Mouse (Mus musculus): Measurements from ENCODE around the gene Fam193a. TPM values are rescaled to one million over a fixed set of nuclear protein-coding genes. Genes with fewer than 3 reads are reported as not detected.

Gene Fam193a
- polyA plus RNA-seq, 1 experiment from 2014 or later = 16.7 TPM

DNA sequence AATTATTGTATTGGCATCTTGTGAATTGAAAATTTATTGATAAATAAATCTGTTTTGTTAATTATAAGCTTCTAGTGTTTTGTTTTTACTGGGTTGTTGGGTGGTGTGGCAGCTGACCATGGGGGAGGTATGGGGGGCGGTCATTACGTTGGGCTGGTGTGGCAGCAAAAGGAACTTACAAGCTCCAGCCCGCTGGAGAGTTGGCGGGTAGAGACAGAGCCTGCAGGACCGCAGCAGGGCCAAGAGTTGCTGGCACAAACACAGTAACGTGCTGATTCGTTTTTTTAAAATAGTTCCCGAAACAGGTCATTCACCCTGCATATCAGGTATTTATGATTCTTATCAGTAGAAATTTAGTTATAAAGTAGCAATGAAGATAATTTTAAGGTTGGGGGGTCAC lies 23.5 kb downstream of the Fam193a start:
- H3K9me3 ChIP-seq = no peaks in the 10 kb centered on the region
- ATAC-seq (ENCODE audit: low FRiP score) = no peak
- H3K4me3 ChIP-seq = no peak overlapping the region
- H3K4me2 ChIP-seq = no peak overlapping the region
- WGBS = 96% methylated on average over 8 of the region's 8 CpGs
- H3K9ac ChIP-seq = no peak overlapping the region
- no peaks in the 10 kb centered on the region for H3K27me3 ChIP-seq
- H3K36me3 ChIP-seq = no peaks in the 10 kb centered on the region
- H3K4me1 ChIP-seq (replicated peaks) = peaks cover 5% of the 10 kb centered on the region; the same call in 1 of the 2 replicates
- no peak overlapping the region for H3K27ac ChIP-seq

DNA sequence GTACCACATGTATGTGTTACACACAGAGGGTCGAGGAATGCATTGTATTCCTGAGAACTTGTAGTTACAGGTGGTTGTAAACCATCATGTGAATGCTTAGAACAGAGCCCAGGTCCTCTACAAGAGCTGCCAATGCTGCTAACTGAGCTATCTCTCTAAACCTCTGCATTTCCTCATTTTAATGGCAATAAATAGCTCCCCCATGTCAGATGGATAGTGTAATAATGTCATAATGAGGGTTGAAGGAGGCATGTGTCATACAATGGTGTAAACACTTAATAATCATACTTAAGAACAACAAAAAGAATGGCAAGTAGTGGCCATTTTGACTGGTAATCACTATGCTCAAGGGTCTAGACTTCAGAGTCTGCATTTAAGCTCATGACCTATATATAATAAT lies 25.6 kb downstream of the Fam193a start:
- no peaks in the 10 kb centered on the region for H3K36me3 ChIP-seq
- ATAC-seq (ENCODE audit: low FRiP score) = no peak
- WGBS = 95% methylated on average over 1 of the region's 1 CpGs
- H3K9me3 ChIP-seq = no peaks in the 10 kb centered on the region
- H3K4me2 ChIP-seq = no peak overlapping the region
- no peaks in the 10 kb centered on the region for H3K27me3 ChIP-seq
- peaks cover 8% of the 10 kb centered on the region; the same call in 1 of the 2 replicates for H3K4me1 ChIP-seq (replicated peaks)
- H3K9ac ChIP-seq = no peak overlapping the region
- H3K27ac ChIP-seq = no peak overlapping the region
- no peak overlapping the region for H3K4me3 ChIP-seq

DNA sequence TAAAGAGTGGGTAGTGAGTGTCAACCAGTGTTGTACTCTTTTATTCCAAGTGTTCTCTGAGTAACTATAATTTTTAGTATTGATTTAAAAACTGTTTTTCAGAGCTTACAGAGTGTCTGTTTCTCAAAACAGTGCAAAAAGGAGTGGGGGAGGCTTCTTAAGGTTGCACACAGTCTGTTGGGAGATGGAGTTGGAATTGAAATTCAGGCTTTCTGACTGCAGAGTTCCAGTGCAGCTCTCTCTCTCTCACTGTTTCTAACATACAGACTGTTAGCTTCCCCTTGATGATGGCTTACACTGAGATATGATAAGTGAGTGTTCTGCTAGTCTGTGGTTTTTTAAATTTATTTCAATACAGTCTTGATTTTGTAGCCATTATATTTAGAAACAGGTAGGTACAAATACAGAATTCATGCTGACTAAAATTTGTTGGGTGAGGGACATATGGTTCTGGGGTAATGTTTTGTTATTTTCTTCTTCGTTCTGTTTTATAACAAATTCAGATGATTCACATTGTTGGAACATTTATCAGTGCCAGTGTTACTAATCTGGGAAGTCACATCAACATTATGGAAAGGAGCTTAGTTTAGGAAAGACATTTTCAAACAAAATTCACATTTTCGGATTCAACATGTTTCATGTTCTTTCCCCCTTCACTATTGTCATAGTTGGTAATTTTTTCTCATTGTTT lies 26.3 kb downstream of the Fam193a start:
- 92% methylated on average over 2 of the region's 2 CpGs for WGBS
- no peak overlapping the region for H3K4me2 ChIP-seq
- H3K4me1 ChIP-seq (replicated peaks) = peaks cover 8% of the 10 kb centered on the region; the same call in 1 of the 2 replicates
- no peaks in the 10 kb centered on the region for H3K27me3 ChIP-seq
- H3K4me3 ChIP-seq = no peak overlapping the region
- ATAC-seq (ENCODE audit: low FRiP score) = no peak
- no peaks in the 10 kb centered on the region for H3K9me3 ChIP-seq
- no peaks in the 10 kb centered on the region for H3K36me3 ChIP-seq
- no peak overlapping the region for H3K9ac ChIP-seq
- H3K27ac ChIP-seq = no peak overlapping the region

DNA sequence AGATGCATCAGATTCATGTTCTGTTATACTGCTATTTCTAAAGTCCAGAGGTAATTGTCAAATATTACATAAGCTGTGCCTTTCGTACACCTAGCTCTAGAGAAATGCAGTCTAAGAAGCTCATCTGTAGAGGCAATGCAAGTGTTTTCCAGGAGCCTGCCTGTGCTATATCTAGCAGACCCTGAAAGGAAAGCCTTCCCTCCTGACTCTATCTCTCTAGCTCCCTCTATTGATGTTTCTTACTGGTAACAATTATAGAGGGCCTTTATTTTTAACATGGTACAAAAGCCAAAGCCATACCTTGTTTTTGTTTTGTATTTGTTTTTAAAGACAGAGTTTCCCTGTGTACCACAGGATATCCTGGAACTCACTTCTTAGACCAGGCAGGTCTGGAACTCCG lies 28.1 kb downstream of the Fam193a start:
- Histone ChIP-seq H3K4me1 (replicated peaks) (peaks cover 8% of the 10 kb centered on the region; the same call in 1 of the 2 replicates), H3K27me3 (no peaks in the 10 kb centered on the region), H3K4me3 (no peak overlapping the region), H3K9ac (no peak overlapping the region), H3K4me2 (no peak overlapping the region), H3K9me3 (no peaks in the 10 kb centered on the region), H3K27ac (no peak overlapping the region; the same call in none of the 2 replicates), H3K36me3 (no peaks in the 10 kb centered on the region)
- ATAC-seq (ENCODE audit: low FRiP score) = no peak
- 94% methylated on average over 2 of the region's 2 CpGs for WGBS

DNA sequence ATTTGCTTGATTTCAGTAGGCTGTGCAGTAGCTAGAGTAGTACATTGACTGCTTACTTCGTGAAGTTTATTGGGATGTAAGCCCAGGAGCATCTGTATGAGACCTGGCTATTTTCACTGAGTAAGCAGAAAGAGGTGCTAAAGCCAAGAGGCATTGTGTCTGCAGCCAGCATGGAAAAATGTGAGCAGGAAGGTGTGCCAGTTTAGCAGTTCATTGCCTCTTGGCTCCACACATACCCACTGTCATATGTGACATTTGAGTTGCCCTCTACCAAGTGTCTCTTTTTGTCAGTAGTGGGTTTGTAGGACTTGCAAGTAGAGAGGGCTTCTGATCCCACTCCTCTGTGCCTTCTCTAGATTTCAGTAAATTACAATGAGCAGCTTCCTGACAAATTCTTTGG lies 28.6 kb downstream of the Fam193a start:
- no peaks in the 10 kb centered on the region for H3K27me3 ChIP-seq
- no peak overlapping the region for H3K9ac ChIP-seq
- H3K9me3 ChIP-seq = no peaks in the 10 kb centered on the region
- H3K4me2 ChIP-seq = no peak overlapping the region
- H3K27ac ChIP-seq = no peak overlapping the region; the same call in 1 of the 2 replicates
- H3K4me1 ChIP-seq (replicated peaks) = peaks cover 10% of the 10 kb centered on the region; the same call in 1 of the 2 replicates
- WGBS = 83% methylated on average over 1 of the region's 1 CpGs
- no peaks in the 10 kb centered on the region for H3K36me3 ChIP-seq
- no peak overlapping the region for H3K4me3 ChIP-seq
- no peak for ATAC-seq (ENCODE audit: low FRiP score)

DNA sequence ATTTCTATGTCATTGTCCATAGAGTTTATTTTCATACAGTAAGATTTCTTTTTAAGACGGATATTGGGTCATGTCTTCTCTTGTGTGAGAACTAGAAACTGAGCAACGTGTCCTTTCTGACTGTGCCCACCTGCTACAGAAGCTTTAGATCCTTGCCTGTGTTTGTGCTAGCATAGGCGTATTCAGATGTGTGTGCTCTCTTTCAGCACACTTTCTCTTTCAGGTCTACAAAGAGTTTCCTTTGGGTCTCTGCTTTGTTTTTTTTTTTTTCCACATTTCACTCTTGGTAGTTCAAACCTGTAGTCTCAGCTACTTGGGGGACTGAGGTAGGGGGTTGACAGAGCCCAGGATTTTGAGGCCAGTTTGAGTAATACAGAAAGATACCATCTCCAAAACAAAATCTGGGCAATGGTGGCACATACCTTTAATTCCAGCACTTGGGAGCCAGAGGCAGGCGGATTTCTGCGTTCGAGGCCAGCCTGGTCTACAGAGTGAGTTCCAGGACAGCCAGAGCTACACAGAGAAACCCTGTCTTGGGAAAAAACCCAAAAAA lies 37.7 kb downstream of the Fam193a start:
- whole genome bisulfite sequencing = 94% methylated on average over 6 of the region's 6 CpGs
- H3K27ac ChIP-seq = no peak overlapping the region
- H3K27me3 ChIP-seq = no peaks in the 10 kb centered on the region
- no peak overlapping the region for H3K4me2 ChIP-seq
- no peaks in the 10 kb centered on the region for H3K36me3 ChIP-seq
- no peak overlapping the region for H3K9ac ChIP-seq
- H3K9me3 ChIP-seq = no peaks in the 10 kb centered on the region
- ATAC-seq (ENCODE audit: low FRiP score) = no peak
- no peak overlapping the region for H3K4me3 ChIP-seq
- peaks cover 19% of the 10 kb centered on the region for H3K4me1 ChIP-seq (replicated peaks)

DNA sequence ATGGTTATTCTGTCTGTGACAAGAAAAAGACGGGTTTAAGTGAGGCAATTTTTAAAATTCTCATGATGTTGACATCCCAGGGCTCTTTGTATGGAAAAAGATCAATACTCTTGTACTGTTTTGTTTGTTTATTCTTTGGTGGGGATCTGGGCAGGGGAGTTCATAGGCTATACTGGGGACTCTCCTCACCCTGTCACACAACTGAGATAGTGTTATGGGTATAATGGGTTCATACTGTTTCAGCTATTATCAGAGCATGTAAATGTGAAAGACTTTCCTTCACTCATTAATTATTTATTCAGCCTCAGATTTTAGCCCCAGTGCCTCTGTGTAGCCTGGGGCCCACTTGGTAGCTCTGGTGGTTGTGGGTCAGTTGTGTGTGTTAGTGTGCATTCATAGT lies 39.3 kb downstream of the Fam193a start:
- ATAC-seq (ENCODE audit: low FRiP score) = no peak
- H3K9me3 ChIP-seq = no peaks in the 10 kb centered on the region
- H3K9ac ChIP-seq = no peak overlapping the region
- peaks cover 17% of the 10 kb centered on the region for H3K4me1 ChIP-seq (replicated peaks)
- no peak overlapping the region for H3K4me2 ChIP-seq
- no peak overlapping the region for H3K27ac ChIP-seq
- no peaks in the 10 kb centered on the region for H3K27me3 ChIP-seq
- H3K36me3 ChIP-seq = no peaks in the 10 kb centered on the region
- no peak overlapping the region for H3K4me3 ChIP-seq
- 81% methylated on average over 1 of the region's 1 CpGs for WGBS

DNA sequence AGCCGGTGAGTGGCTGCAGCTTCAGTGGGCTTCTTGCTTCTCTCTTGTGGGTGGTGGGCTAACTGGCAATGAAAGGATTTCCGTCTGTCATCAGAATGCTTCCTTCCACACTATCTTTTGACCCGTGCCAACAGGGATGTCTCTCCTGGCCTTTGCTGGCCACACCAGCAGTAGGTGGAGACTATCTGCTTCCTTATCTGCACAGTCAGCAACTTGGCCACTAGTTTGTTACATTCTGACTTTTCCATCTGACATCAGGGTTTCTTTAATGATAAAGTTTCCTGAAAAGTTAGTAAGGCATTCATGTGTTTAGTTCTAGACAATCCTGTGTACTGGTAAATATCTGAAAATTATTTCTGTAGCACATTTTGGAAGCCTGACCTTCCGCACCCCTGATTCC lies 41.1 kb downstream of the Fam193a start:
- H3K4me3 ChIP-seq = no peak overlapping the region
- H3K27me3 ChIP-seq = no peaks in the 10 kb centered on the region
- H3K27ac ChIP-seq = no peak overlapping the region
- H3K4me1 ChIP-seq (replicated peaks) = peaks cover 17% of the 10 kb centered on the region
- no peak overlapping the region for H3K4me2 ChIP-seq
- H3K9me3 ChIP-seq = no peaks in the 10 kb centered on the region
- H3K9ac ChIP-seq = no peak overlapping the region
- 91% methylated on average over 4 of the region's 4 CpGs for WGBS
- ATAC-seq (ENCODE audit: low FRiP score) = no peak
- no peaks in the 10 kb centered on the region for H3K36me3 ChIP-seq

DNA sequence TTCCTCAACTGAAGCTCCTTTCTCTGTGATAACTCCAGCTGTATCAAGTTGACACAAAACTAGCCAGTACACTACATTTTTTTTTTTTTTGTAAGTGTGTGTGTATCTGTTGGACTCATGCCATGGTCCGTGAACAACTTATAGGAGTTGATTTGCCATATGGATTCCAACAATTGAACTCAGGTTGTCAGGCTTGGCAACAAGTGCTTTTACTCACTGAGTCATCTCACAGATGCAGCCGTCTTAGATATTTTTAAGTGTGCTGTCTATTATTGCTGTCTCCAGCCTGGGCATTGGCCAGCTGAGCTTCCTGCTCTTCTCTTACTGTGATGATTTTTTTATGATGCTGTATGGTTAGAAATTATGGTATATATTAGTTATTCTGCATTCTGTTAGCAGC lies 44.2 kb downstream of the Fam193a start:
- Histone ChIP-seq H3K27me3 (no peaks in the 10 kb centered on the region), H3K36me3 (no peaks in the 10 kb centered on the region), H3K4me3 (no peak overlapping the region), H3K9ac (no peak overlapping the region), H3K4me1 (replicated peaks) (peaks cover 4% of the 10 kb centered on the region), H3K4me2 (no peak overlapping the region), H3K9me3 (no peaks in the 10 kb centered on the region), H3K27ac (no peak overlapping the region)
- ATAC-seq (ENCODE audit: low FRiP score) = no peak
- 91% methylated on average over 2 of the region's 2 CpGs for WGBS

DNA sequence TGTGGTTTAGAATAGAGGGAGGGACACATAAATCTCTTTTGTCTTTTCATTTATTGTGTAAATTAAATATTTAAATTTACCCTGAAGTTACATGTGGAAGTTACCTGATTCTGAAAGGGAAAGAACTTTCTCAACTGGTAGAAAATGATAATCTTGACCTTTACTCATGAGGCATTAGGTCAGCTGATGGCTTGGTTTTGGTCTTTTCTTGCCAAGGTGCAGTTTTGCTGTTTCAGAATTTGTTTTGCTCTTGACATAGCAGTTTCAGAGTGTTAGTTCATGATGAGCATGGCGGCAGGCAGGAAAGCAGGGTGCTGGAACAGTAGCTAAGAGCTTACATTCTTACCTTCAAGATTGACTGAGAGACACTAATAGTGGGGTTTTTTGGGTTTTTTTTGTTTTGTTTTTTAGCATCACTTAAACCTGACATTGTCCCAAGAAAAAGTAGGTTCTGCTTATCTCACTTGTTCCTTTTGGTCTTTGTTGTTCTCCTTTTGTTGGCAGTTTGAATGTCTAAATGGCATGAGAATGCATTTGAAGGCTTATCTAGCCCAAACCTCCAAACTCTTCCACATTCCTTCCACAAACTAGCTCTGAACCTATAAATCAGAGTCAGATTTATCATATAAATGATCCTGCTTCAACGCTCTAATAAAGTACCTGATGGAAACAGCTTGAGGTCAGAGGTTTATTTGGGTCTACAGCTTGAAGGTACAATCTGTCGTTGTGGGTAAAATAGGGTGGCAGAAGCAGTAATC lies 47.7 kb downstream of the Fam193a start:
- Histone ChIP-seq H3K4me1 (replicated peaks) (no peaks in the 10 kb centered on the region), H3K9me3 (no peaks in the 10 kb centered on the region)
- WGBS = 90% methylated on average over 3 of the region's 3 CpGs

DNA sequence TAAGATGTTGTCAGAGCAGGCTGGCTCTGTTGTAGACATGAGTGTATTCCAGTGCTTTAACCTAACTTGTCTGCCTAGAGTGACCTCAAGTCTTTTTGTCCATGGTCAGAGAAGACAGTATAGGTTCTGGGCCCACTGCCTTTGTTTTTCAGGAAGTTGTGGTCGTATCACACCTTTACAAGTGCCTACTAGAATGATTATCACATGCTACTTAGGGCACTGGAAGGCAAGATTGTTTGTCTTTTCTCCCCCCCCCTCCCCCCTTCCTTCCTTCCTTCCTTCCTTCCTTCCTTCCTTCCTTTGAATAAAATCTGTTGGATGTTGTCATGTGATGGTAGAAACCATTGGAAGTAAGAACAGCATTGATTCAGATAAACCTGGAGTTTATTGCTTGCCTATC lies 49.5 kb downstream of the Fam193a start:
- no peaks in the 10 kb centered on the region for H3K27me3 ChIP-seq
- H3K36me3 ChIP-seq = peaks cover 21% of the 10 kb centered on the region
- H3K9me3 ChIP-seq = no peaks in the 10 kb centered on the region
- H3K4me2 ChIP-seq = no peak overlapping the region
- H3K27ac ChIP-seq = no peak overlapping the region
- ATAC-seq (ENCODE audit: low FRiP score) = no peak
- 88% methylated on average over 1 of the region's 1 CpGs for WGBS
- H3K4me3 ChIP-seq = no peak overlapping the region
- no peaks in the 10 kb centered on the region for H3K4me1 ChIP-seq (replicated peaks)
- H3K9ac ChIP-seq = no peak overlapping the region

More for the DNA sequence above, 47.7 kb downstream of the Fam193a start:
- H3K9ac ChIP-seq = no peak overlapping the region
- H3K36me3 ChIP-seq = peaks cover 21% of the 10 kb centered on the region
- no peaks in the 10 kb centered on the region for H3K27me3 ChIP-seq
- H3K27ac ChIP-seq = no peak overlapping the region
- no peak overlapping the region for H3K4me2 ChIP-seq
- ATAC-seq (ENCODE audit: low FRiP score) = no peak
- H3K4me3 ChIP-seq = no peak overlapping the region

DNA sequence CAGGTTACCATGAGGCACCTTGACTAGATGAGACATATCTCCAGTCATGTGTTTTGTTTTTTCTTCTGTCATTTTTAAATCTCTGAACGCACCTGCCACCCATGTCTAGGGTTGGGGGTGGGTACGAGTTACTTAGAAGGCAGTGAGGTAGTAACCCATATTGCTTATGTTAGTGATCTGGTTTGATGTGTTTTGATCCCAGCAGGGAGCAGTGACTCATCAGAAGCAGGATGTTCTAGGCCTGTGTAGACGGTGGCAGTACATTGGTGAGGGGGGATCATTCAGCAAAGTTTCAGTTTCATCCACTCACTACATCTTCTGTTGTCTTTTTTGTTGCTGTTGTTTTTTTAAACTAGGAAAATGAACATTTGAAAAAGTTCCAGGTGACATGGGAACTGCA lies 61.0 kb downstream of the Fam193a start:
- peaks cover 84% of the 10 kb centered on the region for H3K36me3 ChIP-seq
- no peak for ATAC-seq (ENCODE audit: low FRiP score)

More for the DNA sequence above, 61.0 kb downstream of the Fam193a start:
- Histone ChIP-seq H3K4me3 (no peak overlapping the region), H3K4me1 (replicated peaks) (no peaks in the 10 kb centered on the region), H3K9ac (no peak overlapping the region), H3K27me3 (no peaks in the 10 kb centered on the region), H3K27ac (no peak overlapping the region), H3K9me3 (no peaks in the 10 kb centered on the region), H3K4me2 (no peak overlapping the region)
- 91% methylated on average over 3 of the region's 3 CpGs for WGBS
